8 mouse cellular contexts compared by ENCODE assay signal in the genomic region with DNA sequence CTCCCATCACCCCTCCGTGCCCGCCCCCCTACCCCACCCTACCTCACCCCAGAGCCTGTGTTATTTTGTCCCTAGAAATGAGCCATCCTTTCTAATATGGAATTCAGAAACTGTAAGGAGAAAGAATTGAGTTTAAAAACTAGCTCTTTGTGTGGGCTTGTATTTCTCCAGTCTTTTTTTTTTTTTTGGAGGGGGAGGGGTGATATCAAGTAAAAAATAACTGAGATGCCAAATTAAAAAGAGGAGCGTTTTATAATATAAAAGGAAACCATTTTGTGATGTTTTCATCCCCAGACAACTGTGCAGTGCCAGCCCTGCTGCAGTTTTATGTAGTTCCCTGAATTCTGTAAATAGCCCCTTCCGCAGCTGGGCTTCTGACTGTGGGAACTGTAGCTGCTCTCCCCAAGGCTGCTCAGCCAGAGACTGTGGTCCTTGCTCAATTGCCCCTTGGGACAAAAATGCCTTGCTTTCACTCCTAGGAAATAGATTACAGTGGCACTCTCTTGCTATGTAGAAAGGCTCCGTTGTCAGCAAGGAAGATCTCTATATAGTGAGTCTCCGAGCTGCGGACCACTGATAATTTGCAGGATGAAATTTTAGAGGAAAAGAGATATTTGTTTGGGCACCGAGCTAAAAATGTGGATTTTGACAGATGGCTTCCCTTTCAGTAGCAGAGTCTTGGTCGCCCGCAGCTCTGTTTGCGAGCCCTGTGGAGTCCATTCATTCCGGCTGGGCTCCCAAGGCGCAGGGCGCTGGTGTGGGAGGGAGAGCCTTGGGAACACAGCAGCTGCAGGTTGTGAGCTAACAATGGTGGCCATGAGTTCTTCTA. TPM values are rescaled to one million over a fixed set of nuclear protein-coding genes. Genes with fewer than 3 reads are reported as not detected.
DNase-seq lines count a peak whose midpoint lies in the region; ATAC-seq and TF ChIP-seq lines count a peak whose summit lies in the region.

No protein-coding gene starts in this region.

- H3K4me3 ChIP-seq in heart, embryonic 14.5 days (ENCODE audit: control insufficient read depth in 1 of 2, insufficient read depth in 1 of 2, low read depth in 1 of 2, low read length in 2 of 2), result no peak overlapping the region
- 0 out of 2 replicates have a peak overlapping the region, but pooled peaks have one; percentile 72 for H3K4me3 ChIP-seq in limb, embryonic 14.5 days (replicated peaks; ENCODE audit: low read length)

- H3K4me1 ChIP-seq in heart, embryonic 14.5 days (ENCODE audit: control insufficient read depth in 2 of 2, insufficient read depth in 2 of 2, low read length in 2 of 2), result peaks cover 4 to 14% of the 10 kb centered on the region in 2 experiments; a peak in 2 of 4 replicates
- H3K4me1 ChIP-seq in limb, embryonic 14.5 days (ENCODE audit: control insufficient read depth, insufficient read depth, low read length), result peaks cover 12% of the 10 kb centered on the region

- DNase-seq in layer of hippocampus, adult 9-11 months, result peak; percentile 63
- no peak for DNase-seq in layer of hippocampus, adult 9-10 months (ENCODE audit: low spot score)
- DNase-seq in cerebellum, postnatal 25 days, result peak; percentile 74 to 77
- DNase-seq in limb, embryonic 14.5 days (ENCODE audit: low spot score), result peak; percentile 17
- peak; percentile 63 for DNase-seq in right cerebral cortex, postnatal 4 days

- no peak for TF ChIP-seq POLR2A in limb, embryonic 14.5 days (IDR thresholded peaks at IDR 0.05; ENCODE audit: borderline replicate concordance, extremely low read depth, insufficient read depth, insufficient read length)

- H3K9me3 ChIP-seq in heart, embryonic 14.5 days (ENCODE audit: control insufficient read depth, low read length), result no peaks in the 10 kb centered on the region
- H3K9me3 ChIP-seq in limb, embryonic 14.5 days (ENCODE audit: control insufficient read depth, low read length), result no peaks in the 10 kb centered on the region

- peak overlapping the region; percentile 21 to 96; a peak in 3 of 4 replicates for H3K27ac ChIP-seq in heart, embryonic 14.5 days (replicated peaks in 1 of 2; ENCODE audit: control insufficient read depth in 1 of 2, insufficient read depth in 1 of 2, low read depth in 2 of 2, low read length in 2 of 2)
- peak overlapping the region; percentile 63 for H3K27ac ChIP-seq in limb, embryonic 14.5 days (replicated peaks; ENCODE audit: low read depth, low read length)

- H3K36me3 ChIP-seq in heart, embryonic 14.5 days (ENCODE audit: control insufficient read depth, insufficient read depth, low read length), result peaks cover 6% of the 10 kb centered on the region
- peaks cover 7% of the 10 kb centered on the region for H3K36me3 ChIP-seq in limb, embryonic 14.5 days (ENCODE audit: control insufficient read depth, insufficient read depth, low read length)

- H3K27me3 ChIP-seq in heart, embryonic 14.5 days (ENCODE audit: control insufficient read depth, insufficient read depth, low read length), result no peaks in the 10 kb centered on the region
- H3K27me3 ChIP-seq in limb, embryonic 14.5 days (ENCODE audit: control insufficient read depth, insufficient read depth, low read length), result no peaks in the 10 kb centered on the region

- WGBS in heart, embryonic 14.5 days, result 44% methylated on average over 14 of the region's 14 CpGs
- WGBS in limb, embryonic 14.5 days, result 21% methylated on average over 14 of the region's 14 CpGs

- peak overlapping the region; percentile 55 for H3K9ac ChIP-seq in heart, embryonic 14.5 days (ENCODE audit: low read length)
- H3K9ac ChIP-seq in limb, embryonic 14.5 days (ENCODE audit: low read depth, low read length, severe bottlenecking), result peak overlapping the region; percentile 40

- H3K4me2 ChIP-seq in heart, embryonic 14.5 days (ENCODE audit: low read length), result peak overlapping the region; percentile 67
- H3K4me2 ChIP-seq in limb, embryonic 14.5 days (replicated peaks; ENCODE audit: low read depth, low read length, severe bottlenecking), result peak overlapping the region; percentile 72

- no peak for ATAC-seq in heart, embryonic 14.5 days (ENCODE audit: insufficient number of reproducible peaks, insufficient read depth, low FRiP score, low read depth)
- ATAC-seq in limb, embryonic 14.5 days (ENCODE audit: low FRiP score, low read depth), result no peak
- ATAC-seq in megakaryocyte, adult 5-6 weeks (ENCODE audit: poor library complexity, severe bottlenecking), result no peak
- ATAC-seq in CD4-positive, CD25-positive, alpha-beta regulatory T cell, adult 4 months, result no peak

RNA-seq across cellular contexts. Expression of a gene that starts 1.1 kb away (rescaled TPM):
- polyA plus RNA-seq in heart, embryonic 14.5 days (2014; fragmentation: Nextera tagmentation; extraction: Ambion mirVana), result 790 and 917 TPM in 2 replicates
- polyA plus RNA-seq in limb, embryonic 14.5 days (2012; rRNA removed), result 1,030 and 1,250 TPM in 2 replicates
- polyA plus RNA-seq in limb, embryonic 14.5 days (2014; fragmentation: Nextera tagmentation; extraction: Ambion mirVana), result 1,263 and 1,288 TPM in 2 replicates
- 118 and 120 TPM in 2 replicates for total RNA-seq in megakaryocyte, adult 5-6 weeks (2015)
- total RNA-seq in megakaryocyte, adult 5-6 weeks (2017), result 64.2 and 66.5 TPM in 2 replicates
- 100 to 1,000 TPM; 212 to 259 TPM for polyA plus RNA-seq in CD4-positive, CD25-positive, alpha-beta regulatory T cell, adult 4 months (2017; shearing (Covaris generic))

RNA-seq across cellular contexts. Expression of a gene that starts 1.3 kb away (rescaled TPM):
- not detected in 2 replicates for polyA plus RNA-seq in heart, embryonic 14.5 days (2014; fragmentation: Nextera tagmentation; extraction: Ambion mirVana)
- polyA plus RNA-seq in limb, embryonic 14.5 days (2012; rRNA removed), result 15.1 and 159 TPM in 2 replicates
- polyA plus RNA-seq in limb, embryonic 14.5 days (2014; fragmentation: Nextera tagmentation; extraction: Ambion mirVana), result not detected in 2 replicates
- total RNA-seq in megakaryocyte, adult 5-6 weeks (2015), result 0.25 and 0.64 TPM in 2 replicates
- not detected in 2 replicates for total RNA-seq in megakaryocyte, adult 5-6 weeks (2017)
- not detected for polyA plus RNA-seq in CD4-positive, CD25-positive, alpha-beta regulatory T cell, adult 4 months (2017; shearing (Covaris generic))

RNA-seq across cellular contexts. Expression of a gene that starts 20.3 kb away (rescaled TPM):
- polyA plus RNA-seq in heart, embryonic 14.5 days (2014; fragmentation: Nextera tagmentation; extraction: Ambion mirVana), result 1,494 and 1,560 TPM in 2 replicates
- polyA plus RNA-seq in limb, embryonic 14.5 days (2012; rRNA removed), result 2,384 and 3,894 TPM in 2 replicates
- 1,587 and 1,605 TPM in 2 replicates for polyA plus RNA-seq in limb, embryonic 14.5 days (2014; fragmentation: Nextera tagmentation; extraction: Ambion mirVana)
- total RNA-seq in megakaryocyte, adult 5-6 weeks (2015), result 2,048 and 2,084 TPM in 2 replicates
- 628 and 646 TPM in 2 replicates for total RNA-seq in megakaryocyte, adult 5-6 weeks (2017)
- 100 to 1,000 TPM; 419 to 534 TPM for polyA plus RNA-seq in CD4-positive, CD25-positive, alpha-beta regulatory T cell, adult 4 months (2017; shearing (Covaris generic))

RNA-seq across cellular contexts. Expression of a gene that starts 36.6 kb away (rescaled TPM):
- polyA plus RNA-seq in heart, embryonic 14.5 days (2014; fragmentation: Nextera tagmentation; extraction: Ambion mirVana), result 3.5 and 5.7 TPM in 2 replicates
- polyA plus RNA-seq in limb, embryonic 14.5 days (2012; rRNA removed), result 66.8 and 145 TPM in 2 replicates
- 5.5 and 7.8 TPM in 2 replicates for polyA plus RNA-seq in limb, embryonic 14.5 days (2014; fragmentation: Nextera tagmentation; extraction: Ambion mirVana)
- total RNA-seq in megakaryocyte, adult 5-6 weeks (2015), result 10.7 and 11.1 TPM in 2 replicates
- 11.1 and 28.8 TPM in 2 replicates for total RNA-seq in megakaryocyte, adult 5-6 weeks (2017)
- polyA plus RNA-seq in CD4-positive, CD25-positive, alpha-beta regulatory T cell, adult 4 months (2017; shearing (Covaris generic)), result 10 to 100 TPM; 23.3 to 61.6 TPM

RNA-seq across cellular contexts. Expression of a gene that starts 56.3 kb away (rescaled TPM):
- 0.93 and 1.1 TPM in 2 replicates for polyA plus RNA-seq in heart, embryonic 14.5 days (2014; fragmentation: Nextera tagmentation; extraction: Ambion mirVana)
- 1.4 and 2.0 TPM in 2 replicates for polyA plus RNA-seq in limb, embryonic 14.5 days (2012; rRNA removed)
- polyA plus RNA-seq in limb, embryonic 14.5 days (2014; fragmentation: Nextera tagmentation; extraction: Ambion mirVana), result 0.72 and 1.1 TPM in 2 replicates
- total RNA-seq in megakaryocyte, adult 5-6 weeks (2015), result not detected in 2 replicates
- total RNA-seq in megakaryocyte, adult 5-6 weeks (2017), result not detected in 2 replicates
- not detected for polyA plus RNA-seq in CD4-positive, CD25-positive, alpha-beta regulatory T cell, adult 4 months (2017; shearing (Covaris generic))
